Mouse (Mus musculus) cerebellum, adult 2 months (tissue): ENCODE measurements around the gene Slc5a10. TPM values are rescaled to one million over a fixed set of nuclear protein-coding genes. Genes with fewer than 3 reads are reported as not detected.

Experiments used
- DNase-seq, 2 experiments: peaks; one replicate each; pipeline ENCODE4 v3.0.0; 2021
- H3K27ac ChIP-seq: fragments of 200-500 bp; 2 replicates; pipeline ENCODE4 v1.5.1; 2012; ENCODE audit warnings: low read length, control low read depth, inconsistent platforms; ENCODE audit not compliant: insufficient read depth
- H3K27me3 ChIP-seq: fragments of 200-500 bp; 2 replicates; pipeline ENCODE4 v1.6.1; 2012; ENCODE audit warnings: inconsistent platforms, mild to moderate bottlenecking, low read length, moderate library complexity; ENCODE audit not compliant: control insufficient read depth, insufficient read depth
- H3K4me1 ChIP-seq: fragments of 200-500 bp; 2 replicates; pipeline ENCODE4 v1.6.1; 2011; ENCODE audit warnings: low read length; ENCODE audit not compliant: control insufficient read depth, insufficient read depth
- H3K4me3 ChIP-seq: fragments of 200-500 bp; replicated peaks from 2 replicates; pipeline ENCODE3; 2011; ENCODE audit warnings: mild to moderate bottlenecking, low read depth, low read length, control low read depth; ENCODE audit not compliant: insufficient read depth
- CTCF ChIP-seq: fragments of 200-500 bp; IDR thresholded peaks from 2 replicates; pipeline ENCODE4 v1.5.1; 2011; ENCODE audit warnings: low read depth, mild to moderate bottlenecking, control low read depth, low read length, moderate library complexity, borderline replicate concordance; ENCODE audit not compliant: insufficient read depth
- POLR2A ChIP-seq: fragments of 200-500 bp; IDR thresholded peaks from 2 replicates; pipeline ENCODE4 v1.6.1; 2011; ENCODE audit warnings: low read length, control low read depth, borderline replicate concordance; ENCODE audit not compliant: insufficient read depth
- WGBS: fragments of 180-500 bp; shearing (Covaris S2); methylation state at CpG from one replicate; pipeline ENCODE4 v1.1.7; 2018; 5-methylcytosine and 5-hydroxymethylcytosine counted together
- polyA plus RNA-seq: library from polyadenylated mRNA; depleted of rRNA; stranded (reverse); fragments of >200 nt; gene quantifications from 2 replicates; pipeline ENCODE4 v1.2.3, GENCODE M21; 2012

Gene Slc5a10
- polyA plus RNA-seq, 1 experiment = 0.07 TPM

DNA sequence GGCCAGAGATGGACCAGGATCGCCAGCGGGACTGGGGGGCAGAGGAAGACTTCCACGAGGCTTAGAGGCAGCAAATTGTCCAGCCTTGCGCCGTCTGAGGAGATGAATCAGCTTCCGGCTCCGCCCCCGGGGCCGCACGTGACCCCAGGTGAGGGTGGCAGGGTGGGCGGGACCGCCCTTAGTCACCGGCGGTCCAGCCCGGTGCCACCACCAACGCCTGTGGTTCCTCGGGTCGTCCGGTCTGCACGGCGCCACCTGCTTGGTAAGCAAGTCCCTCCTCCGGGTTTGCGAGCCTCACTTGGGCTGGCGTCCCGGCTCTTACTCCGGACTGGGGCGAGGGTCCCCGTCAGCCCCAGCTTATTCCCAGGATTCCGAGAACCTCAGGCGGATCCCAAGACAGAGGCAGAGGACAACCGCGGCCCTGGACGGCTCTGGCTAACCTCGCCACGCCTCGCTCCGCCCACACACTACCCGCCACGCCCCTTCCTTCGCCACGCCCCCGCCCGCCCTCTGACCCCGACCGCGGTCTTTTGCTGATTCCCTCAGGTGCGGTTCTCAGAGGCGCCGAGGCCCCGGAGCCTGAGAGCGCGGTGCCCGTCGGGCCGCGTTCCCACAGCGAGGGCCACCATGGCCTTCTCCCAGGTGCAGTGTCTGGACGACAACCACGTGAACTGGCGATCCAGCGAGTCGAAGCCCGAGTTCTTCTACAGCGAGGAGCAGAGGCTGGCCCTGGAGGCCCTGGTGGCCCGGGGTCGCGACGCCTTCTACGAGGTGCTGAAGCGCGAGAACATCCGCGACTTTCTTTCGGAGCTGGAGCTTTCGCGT, 36.5 kb downstream of the Slc5a10 start, which contains the start of gene Fam83g:
Fam83g (plus strand) TSS at position 185 of the 825 bp plus-strand sequence.
- TF ChIP-seq POLR2A = no peak
- no peak for TF ChIP-seq CTCF
- no peak for DNase-seq
- Histone ChIP-seq H3K27ac (no peak within 1 kb of the TSS), H3K4me3 (no peak within 1 kb of the TSS), H3K4me1 (no peaks in the 10 kb centered on the region), H3K27me3 (peaks cover 2% of the 10 kb centered on the region; the same call in 1 of the 2 replicates)
- 5% methylated on average over 76 of the region's 76 CpGs for WGBS

DNA sequence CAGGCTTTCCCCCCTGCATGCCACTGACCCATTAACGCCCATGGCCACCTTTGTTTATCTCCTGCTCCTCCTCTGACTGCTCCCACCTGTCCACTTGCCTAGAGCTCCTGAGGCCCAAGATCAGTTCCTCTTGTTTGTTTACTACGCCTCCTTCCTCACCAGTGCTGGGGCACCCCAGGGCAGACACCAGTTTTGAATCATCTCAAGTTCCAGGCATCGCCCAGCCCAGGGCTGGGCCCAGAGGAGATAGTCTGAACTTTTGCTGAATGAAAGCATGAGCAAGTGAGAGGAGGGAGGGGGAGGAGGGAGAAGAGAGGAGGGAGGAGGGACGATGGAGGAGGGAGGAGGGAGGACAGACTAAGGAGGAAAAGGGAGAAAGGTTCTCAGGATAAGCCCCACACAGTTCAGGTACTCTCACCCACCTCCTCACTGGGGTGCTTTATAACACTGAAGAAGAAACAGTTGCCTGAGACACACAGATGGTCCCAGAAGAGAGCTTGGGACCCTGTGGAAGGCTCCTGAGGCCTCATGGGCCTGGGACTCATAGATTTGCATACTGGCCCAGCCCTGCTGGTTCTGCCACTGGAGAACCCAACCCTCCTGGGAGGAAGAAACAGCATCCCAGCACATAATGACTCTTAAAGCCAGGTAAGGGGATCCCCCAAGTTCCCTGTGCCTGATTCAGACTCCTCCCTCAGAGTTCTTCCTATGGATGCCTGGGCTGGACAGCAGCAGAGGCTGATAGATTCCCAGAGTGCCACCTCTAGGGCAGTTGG, 41.3 kb downstream of the Slc5a10 start:
- Histone ChIP-seq H3K4me1 (no peaks in the 10 kb centered on the region), H3K27ac (no peak overlapping the region), H3K4me3 (no peak overlapping the region), H3K27me3 (peaks cover 1% of the 10 kb centered on the region; the same call in 1 of the 2 replicates)
- DNase-seq = no peak
- 91% methylated on average over 4 of the region's 4 CpGs for WGBS
- TF ChIP-seq CTCF (no peak), POLR2A (no peak)

DNA sequence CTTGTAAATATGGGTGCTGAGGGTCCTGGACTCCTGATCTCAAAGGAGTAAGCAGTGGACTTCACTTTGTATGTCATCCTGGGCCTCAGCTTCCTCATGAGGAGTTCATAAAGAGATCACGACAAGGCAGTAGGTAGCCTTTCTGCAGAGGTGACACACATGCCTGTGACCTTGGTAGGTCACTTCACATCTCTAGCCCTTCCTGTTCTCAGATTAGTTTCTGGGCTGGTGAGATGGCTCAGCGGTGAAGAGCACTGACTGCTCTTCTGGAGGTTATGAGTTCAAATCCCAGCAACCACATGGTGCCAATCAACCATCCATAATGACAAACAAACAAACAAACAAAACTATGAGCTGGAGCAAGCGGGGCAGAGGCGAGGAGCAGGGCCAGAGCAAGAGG, 42.9 kb downstream of the Slc5a10 start:
- no peak overlapping the region for H3K27ac ChIP-seq
- no peaks in the 10 kb centered on the region for H3K4me1 ChIP-seq
- no peaks in the 10 kb centered on the region for H3K27me3 ChIP-seq
- TF ChIP-seq POLR2A (no peak), CTCF (no peak)
- no peak overlapping the region for H3K4me3 ChIP-seq
- WGBS = 89% methylated on average over 4 of the region's 4 CpGs
- no peak for DNase-seq

DNA sequence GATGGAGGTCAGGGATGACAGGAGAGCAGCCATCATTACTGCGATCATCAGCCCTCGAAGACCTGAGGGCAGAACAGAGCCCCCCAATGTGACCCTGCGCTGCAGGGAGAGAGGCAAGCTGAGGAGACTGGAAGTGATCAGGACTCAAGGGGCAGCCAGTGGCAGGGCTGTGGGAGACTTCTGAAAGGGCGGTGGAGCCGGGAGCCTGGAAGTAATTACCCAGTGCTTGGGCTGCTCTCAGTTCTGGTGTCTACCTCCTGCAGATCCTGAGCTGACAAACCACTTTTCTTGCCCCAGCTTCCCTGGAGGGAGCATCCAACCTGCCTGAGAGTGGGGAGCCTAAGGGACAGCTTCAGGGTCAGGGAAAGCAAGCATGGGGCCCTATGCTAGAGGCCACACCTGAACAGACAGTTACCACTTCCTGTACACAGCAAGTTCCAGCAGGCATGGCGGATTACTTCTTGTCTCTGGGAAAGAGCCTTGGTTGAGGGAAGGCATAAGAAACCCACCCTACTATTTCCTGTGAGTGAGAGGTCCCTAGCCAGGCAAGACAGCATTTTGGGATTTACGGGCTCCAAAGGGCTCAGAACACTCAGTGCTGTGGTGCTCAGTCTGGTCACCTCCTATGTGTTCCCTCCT, 44.3 kb downstream of the Slc5a10 start:
- Histone ChIP-seq H3K4me3 (no peak overlapping the region), H3K27ac (no peak overlapping the region), H3K27me3 (no peaks in the 10 kb centered on the region), H3K4me1 (no peaks in the 10 kb centered on the region)
- no peak for DNase-seq
- WGBS = 90% methylated on average over 7 of the region's 7 CpGs
- TF ChIP-seq CTCF (no peak), POLR2A (no peak)

DNA sequence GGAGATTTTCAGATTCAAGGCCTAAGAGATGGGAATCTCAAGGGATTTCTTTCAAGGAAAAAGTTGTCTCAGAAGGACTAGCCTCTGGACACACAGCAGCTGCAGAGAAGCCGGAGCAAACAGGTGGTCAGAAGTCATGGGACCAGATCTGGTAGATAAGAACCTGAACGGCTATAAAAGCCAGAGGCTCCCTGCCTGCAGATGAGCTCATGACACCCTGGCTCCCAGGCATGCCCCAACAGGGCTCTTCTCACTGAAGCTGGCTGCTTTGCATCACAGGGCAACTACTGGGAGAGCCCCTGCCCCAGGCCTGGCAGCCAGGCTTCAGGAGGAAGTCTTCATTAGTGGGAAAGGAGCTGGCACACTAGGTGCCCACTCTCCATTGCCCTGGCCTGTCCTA, 45.3 kb downstream of the Slc5a10 start:
- Histone ChIP-seq H3K4me1 (no peaks in the 10 kb centered on the region), H3K27ac (no peak overlapping the region), H3K27me3 (no peaks in the 10 kb centered on the region), H3K4me3 (no peak overlapping the region)
- no peak for DNase-seq
- 80% methylated on average over 2 of the region's 2 CpGs for WGBS
- TF ChIP-seq POLR2A = no peak

DNA sequence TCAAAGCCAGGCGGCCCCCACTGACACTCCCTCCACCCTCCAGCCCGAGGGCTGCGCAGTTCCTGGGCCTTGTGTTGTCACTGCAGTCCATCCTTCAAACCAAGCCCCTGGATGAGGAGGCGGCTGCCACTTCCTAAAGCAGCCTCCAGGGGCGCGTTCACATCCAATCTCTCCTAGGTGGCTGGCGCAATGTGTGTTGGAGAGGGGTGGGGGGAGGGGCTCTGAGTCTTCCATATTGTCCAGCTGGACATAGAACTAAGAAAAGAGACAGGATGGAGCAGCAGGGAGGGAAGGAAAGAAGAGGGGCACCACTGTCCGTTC, 45.8 kb downstream of the Slc5a10 start:
- Histone ChIP-seq H3K4me3 (no peak overlapping the region), H3K27me3 (no peaks in the 10 kb centered on the region), H3K27ac (no peak overlapping the region), H3K4me1 (no peaks in the 10 kb centered on the region)
- peak; percentile 35; the same call in 1 of the 2 replicates for TF ChIP-seq CTCF
- no peak for TF ChIP-seq POLR2A
- 36% methylated on average over 8 of the region's 8 CpGs for WGBS
- no peak for DNase-seq

DNA sequence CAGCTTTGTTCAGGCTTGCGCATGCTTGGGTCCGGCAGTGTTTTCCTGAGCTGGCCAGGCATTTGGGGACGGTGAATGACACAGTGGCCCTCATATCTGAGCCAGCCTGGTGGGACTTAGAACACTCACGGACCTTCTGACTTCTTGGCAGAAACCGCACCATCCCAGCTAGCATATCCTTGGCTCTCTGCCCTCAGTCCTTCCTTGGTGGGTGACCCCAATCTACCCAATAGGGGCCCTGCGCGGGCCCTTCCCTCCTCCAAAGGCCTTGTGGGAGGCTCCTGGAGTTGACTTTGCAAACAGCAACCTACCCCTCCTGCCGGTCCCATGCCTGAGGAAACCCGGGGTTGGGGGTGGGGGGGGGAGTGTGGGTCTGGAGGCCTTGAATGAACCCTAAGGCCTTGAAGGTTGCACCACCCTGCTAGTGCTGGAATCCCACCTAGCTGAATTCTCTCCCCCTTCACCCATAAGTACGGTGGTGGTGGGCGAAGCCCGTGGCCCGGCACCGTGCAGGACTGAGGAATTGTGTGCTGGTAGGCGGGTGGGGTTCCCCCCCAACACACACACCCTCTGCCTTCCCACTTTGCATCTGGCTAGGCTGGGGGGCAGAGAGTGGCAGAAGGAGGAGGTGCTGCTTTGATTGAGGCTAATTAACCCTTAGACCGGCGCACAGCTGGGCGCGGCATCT, 46.3 kb downstream of the Slc5a10 start:
- TF ChIP-seq CTCF (no peak), POLR2A (no peak)
- no peak overlapping the region for H3K27ac ChIP-seq
- WGBS = 33% methylated on average over 19 of the region's 19 CpGs
- H3K27me3 ChIP-seq = no peaks in the 10 kb centered on the region
- DNase-seq = no peak
- H3K4me1 ChIP-seq = no peaks in the 10 kb centered on the region
- H3K4me3 ChIP-seq = no peak overlapping the region
